Mouse (Mus musculus) stomach, embryonic 14.5 days (tissue): ENCODE data around the gene Sun1. TPM values are rescaled to one million over a fixed set of nuclear protein-coding genes. Genes with fewer than 3 reads are reported as not detected.

Source experiments
- ATAC-seq: fragments of 200-750 bp; cut with Nextera tagmentation; 2 replicates; pipeline ENCODE4 v1.8.0; 2017; ENCODE audit warnings: low read depth, moderate TSS enrichment; ENCODE audit not compliant: insufficient number of reproducible peaks, insufficient read depth, low FRiP score
- H3K27ac ChIP-seq: fragments of 300-500 bp; sonication (generic); 2 replicates; pipeline ENCODE4 v1.5.1; 2014; ENCODE audit warnings: mild to moderate bottlenecking, low read length, moderate library complexity, mixed read lengths
- H3K27me3 ChIP-seq: fragments of 300-500 bp; sonication (generic); 2 replicates; pipeline ENCODE4 v1.6.1; 2014; ENCODE audit warnings: low read length, control low read depth, mixed read lengths; ENCODE audit not compliant: control insufficient read depth, insufficient read depth
- H3K36me3 ChIP-seq: fragments of 300-500 bp; sonication (generic); 2 replicates; pipeline ENCODE4 v1.6.1; 2014; ENCODE audit warnings: mild to moderate bottlenecking, control low read depth, low read length, moderate library complexity, mixed read lengths; ENCODE audit not compliant: control insufficient read depth, insufficient read depth
- H3K4me1 ChIP-seq: fragments of 300-500 bp; sonication (generic); 2 replicates; pipeline ENCODE4 v1.6.1; 2014; ENCODE audit warnings: low read length, control low read depth, mixed read lengths; ENCODE audit not compliant: control insufficient read depth, insufficient read depth
- H3K4me2 ChIP-seq: fragments of 300-500 bp; sonication (generic); replicated peaks from 2 replicates; pipeline ENCODE4 v1.6.1; 2014; ENCODE audit warnings: low read depth, low read length, control low read depth
- H3K4me3 ChIP-seq: fragments of 300-500 bp; sonication (generic); 2 replicates; pipeline ENCODE4 v1.5.1; 2014; ENCODE audit warnings: low read depth, low read length, control low read depth
- H3K9ac ChIP-seq: fragments of 300-500 bp; sonication (generic); replicated peaks from 2 replicates; pipeline ENCODE4 v1.6.1; 2014; ENCODE audit warnings: low read depth, mild to moderate bottlenecking, control low read depth, low read length, moderate library complexity, mixed read lengths
- H3K9me3 ChIP-seq: fragments of 300-500 bp; sonication (generic); 2 replicates; pipeline ENCODE4 v1.6.1; 2016; ENCODE audit warnings: low read depth, low read length, control low read depth; ENCODE audit not compliant: control insufficient read depth
- WGBS: fragments of 180-500 bp; shearing (Covaris S2); extraction: QIAGEN DNeasy Blood & Tissue Kit; methylation state at CpG from one replicate; pipeline ENCODE4 v1.1.7; 2014; 5-methylcytosine and 5-hydroxymethylcytosine counted together
- polyA plus RNA-seq: library from polyadenylated mRNA; unstranded; fragments of >200 nt; fragmentation: Nextera tagmentation; extraction: Ambion mirVana; gene quantifications from 2 replicates; pipeline ENCODE4 v1.2.1, GENCODE M21; 2014

Sun1 gene
- polyA plus RNA-seq, 1 experiment from 2014 or later, result 66.6 TPM

DNA sequence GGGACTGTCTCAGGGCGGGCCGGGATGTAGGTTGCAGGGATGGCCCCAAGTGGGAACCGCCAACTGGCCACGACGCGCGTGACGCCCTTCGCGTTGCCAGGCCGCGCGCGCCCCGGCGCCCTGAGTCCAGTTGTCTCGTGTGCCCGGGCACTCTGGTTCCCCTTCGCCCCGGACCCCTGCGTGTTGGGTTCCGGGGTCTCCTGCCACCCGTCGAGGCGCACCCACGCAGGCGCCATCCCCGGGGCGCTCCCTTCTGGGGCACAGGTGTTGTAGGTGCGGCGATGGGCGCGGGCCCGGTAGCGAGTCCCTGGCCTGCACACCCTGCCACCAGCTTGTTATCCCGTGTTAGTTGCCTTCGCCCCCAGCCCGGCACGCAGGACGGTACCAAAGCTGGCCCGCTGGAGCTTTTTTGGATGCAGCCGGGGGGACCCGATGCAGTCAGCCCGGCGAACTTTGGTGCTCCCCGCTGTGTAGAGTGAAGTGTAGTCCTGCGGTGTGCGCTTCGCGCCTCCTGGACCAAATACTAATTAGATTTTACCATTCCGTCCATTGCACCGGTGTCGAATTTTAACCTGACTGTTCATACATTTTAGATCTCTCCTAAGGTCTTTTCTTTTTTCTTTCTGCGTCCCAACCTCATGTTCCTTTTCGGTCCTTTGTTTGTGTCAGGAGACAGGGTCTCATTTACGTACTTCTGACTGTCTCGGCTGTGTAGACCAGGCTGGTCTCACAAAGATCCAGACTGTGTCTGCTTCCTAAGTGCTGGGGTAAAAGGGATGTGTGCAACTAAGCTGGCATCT lies 533 bp downstream of the Sun1 start:
- Histone ChIP-seq H3K27me3 (no peaks in the 10 kb centered on the region), H3K27ac (peak overlapping the region; percentile 63; the same call in 1 of the 2 replicates), H3K4me2 (peak overlapping the region; percentile 94), H3K9me3 (no peaks in the 10 kb centered on the region), H3K36me3 (no peaks in the 10 kb centered on the region), H3K9ac (peak overlapping the region; percentile 86), H3K4me1 (peaks cover 18% of the 10 kb centered on the region), H3K4me3 (peak overlapping the region; percentile 96)
- 1% methylated on average over 55 of the region's 57 CpGs for WGBS
- ATAC-seq, result peak; percentile 7; the same call in 1 of the 2 replicates

DNA sequence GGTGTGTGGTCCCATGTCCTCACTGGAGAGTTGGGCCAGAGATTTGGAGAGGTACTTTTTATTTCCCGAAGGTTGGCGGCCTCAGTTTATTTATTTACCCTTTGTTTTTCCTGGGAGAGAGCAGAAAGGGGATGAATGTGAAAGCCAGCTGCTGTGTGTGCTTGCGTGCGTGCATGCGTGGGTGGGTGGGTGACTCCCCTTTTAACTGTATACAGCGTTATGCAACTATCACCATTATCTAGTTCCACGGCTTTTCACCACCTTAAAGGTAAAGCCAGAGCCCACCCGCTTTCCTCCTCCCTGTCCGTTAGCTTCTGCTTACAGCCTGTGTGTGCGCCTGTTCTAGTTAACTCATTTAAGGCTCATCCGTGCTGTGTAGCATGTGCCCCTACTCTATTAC lies 1.7 kb downstream of the Sun1 start:
- Histone ChIP-seq H3K36me3 (no peaks in the 10 kb centered on the region), H3K4me2 (peak overlapping the region; percentile 94), H3K4me3 (no peak overlapping the region), H3K4me1 (peaks cover 22% of the 10 kb centered on the region), H3K9me3 (no peaks in the 10 kb centered on the region), H3K9ac (no peak overlapping the region), H3K27ac (no peak overlapping the region), H3K27me3 (no peaks in the 10 kb centered on the region)
- 63% methylated on average over 11 of the region's 11 CpGs for WGBS
- ATAC-seq, result no peak

DNA sequence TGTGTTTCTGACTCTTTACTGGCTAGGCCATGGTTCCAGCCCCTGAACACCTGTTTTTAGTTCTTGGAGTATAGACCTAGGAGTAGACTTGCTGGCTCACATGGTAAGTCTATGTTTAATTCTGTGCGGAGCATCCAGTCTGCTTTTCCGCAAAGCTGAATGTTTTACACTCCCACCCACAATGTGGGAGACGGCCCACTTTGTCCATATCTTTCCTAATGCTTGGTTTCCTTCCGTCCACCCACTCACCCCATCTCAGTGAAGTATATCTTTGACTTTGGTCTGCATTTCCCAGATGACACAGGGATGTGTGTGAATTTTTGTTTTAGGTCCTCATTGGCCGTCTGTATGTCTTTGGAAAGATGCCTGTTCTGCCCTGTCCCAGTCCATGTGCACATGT lies 2.9 kb downstream of the Sun1 start:
- Histone ChIP-seq H3K36me3 (no peaks in the 10 kb centered on the region), H3K27ac (no peak overlapping the region), H3K27me3 (no peaks in the 10 kb centered on the region), H3K4me1 (peaks cover 22% of the 10 kb centered on the region), H3K9ac (no peak overlapping the region), H3K9me3 (no peaks in the 10 kb centered on the region), H3K4me2 (no peak overlapping the region), H3K4me3 (no peak overlapping the region)
- WGBS, result 85% methylated on average over 5 of the region's 5 CpGs
- ATAC-seq, result no peak

DNA sequence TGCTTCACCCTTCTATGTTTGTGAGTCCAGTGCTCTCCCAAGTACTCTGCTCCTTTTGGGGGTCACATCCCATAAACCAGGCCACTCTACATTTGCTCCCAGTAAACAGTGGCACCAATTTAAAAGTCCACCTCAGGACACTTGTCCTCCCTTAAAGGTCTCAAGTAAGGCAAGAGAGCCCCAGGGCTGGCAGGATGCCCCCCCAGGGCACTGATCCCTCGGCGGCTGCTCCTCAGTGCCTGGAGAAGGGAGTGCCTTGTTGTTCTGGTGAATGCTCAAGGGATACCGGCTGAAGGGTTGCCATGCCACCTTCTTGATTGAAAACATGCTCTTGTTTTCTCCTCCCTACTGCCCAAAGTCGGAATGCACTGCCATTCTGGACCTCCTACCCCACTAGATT lies 5.6 kb downstream of the Sun1 start:
- 74% methylated on average over 4 of the region's 4 CpGs for WGBS
- Histone ChIP-seq H3K27ac (no peak overlapping the region), H3K9me3 (no peaks in the 10 kb centered on the region), H3K4me3 (no peak overlapping the region), H3K27me3 (no peaks in the 10 kb centered on the region), H3K4me1 (peaks cover 16% of the 10 kb centered on the region), H3K4me2 (no peak overlapping the region), H3K9ac (no peak overlapping the region), H3K36me3 (no peaks in the 10 kb centered on the region)
- no peak for ATAC-seq

DNA sequence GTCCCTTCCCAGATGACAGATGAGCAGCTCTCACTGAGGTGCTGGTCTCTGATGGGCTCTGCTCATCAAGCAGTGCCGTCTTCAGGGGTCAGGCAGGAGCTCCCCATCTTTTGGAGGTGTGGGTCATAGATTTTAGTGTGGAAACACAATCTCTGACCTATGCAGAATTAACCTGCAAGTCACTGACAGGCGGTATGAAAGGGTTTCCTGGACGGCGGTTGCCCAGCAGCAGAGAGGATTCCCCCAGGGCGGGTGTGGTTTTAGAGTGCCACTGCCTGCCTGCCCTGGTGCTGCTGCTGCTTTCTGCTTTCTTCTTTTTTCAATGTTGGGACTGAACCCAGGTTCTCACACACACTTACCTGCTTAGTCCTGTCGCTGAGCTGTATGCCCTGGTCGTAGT lies 6.1 kb downstream of the Sun1 start:
- 67% methylated on average over 7 of the region's 7 CpGs for WGBS

DNA sequence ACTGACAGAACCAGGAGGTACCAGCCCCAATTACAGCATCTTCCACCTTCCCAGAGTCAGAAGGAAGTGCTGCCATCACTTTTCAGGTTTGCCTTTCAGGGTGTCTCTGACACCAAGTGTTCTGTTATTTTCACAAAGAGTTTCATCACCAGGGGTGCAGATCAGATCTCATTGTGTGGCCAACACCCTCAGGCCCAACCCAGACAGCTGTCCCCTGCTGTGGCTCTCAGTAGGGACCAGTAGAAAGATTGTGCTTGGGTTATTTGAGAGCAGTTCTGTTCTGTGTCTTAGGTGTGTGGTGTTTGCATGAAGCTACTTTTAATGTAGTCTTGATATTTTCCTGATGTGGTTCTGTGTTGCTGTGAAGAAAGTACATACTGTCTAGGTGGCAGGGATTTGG lies 7.7 kb downstream of the Sun1 start:
- Histone ChIP-seq H3K4me3 (no peak overlapping the region), H3K9me3 (no peaks in the 10 kb centered on the region), H3K9ac (no peak overlapping the region), H3K4me2 (no peak overlapping the region), H3K4me1 (0 out of 2 replicates have a peak, but pooled peaks cover 4% of the 10 kb centered on the region), H3K36me3 (no peaks in the 10 kb centered on the region), H3K27ac (no peak overlapping the region), H3K27me3 (no peaks in the 10 kb centered on the region)
- no peak for ATAC-seq

More for the DNA sequence above, 6.1 kb downstream of the Sun1 start:
- H3K4me3 ChIP-seq, result no peak overlapping the region
- H3K9ac ChIP-seq, result no peak overlapping the region
- H3K9me3 ChIP-seq, result no peaks in the 10 kb centered on the region
- H3K4me1 ChIP-seq, result peaks cover 12% of the 10 kb centered on the region
- ATAC-seq, result no peak
- H3K27me3 ChIP-seq, result no peaks in the 10 kb centered on the region
- H3K27ac ChIP-seq, result no peak overlapping the region
- no peaks in the 10 kb centered on the region for H3K36me3 ChIP-seq
- H3K4me2 ChIP-seq, result no peak overlapping the region

DNA sequence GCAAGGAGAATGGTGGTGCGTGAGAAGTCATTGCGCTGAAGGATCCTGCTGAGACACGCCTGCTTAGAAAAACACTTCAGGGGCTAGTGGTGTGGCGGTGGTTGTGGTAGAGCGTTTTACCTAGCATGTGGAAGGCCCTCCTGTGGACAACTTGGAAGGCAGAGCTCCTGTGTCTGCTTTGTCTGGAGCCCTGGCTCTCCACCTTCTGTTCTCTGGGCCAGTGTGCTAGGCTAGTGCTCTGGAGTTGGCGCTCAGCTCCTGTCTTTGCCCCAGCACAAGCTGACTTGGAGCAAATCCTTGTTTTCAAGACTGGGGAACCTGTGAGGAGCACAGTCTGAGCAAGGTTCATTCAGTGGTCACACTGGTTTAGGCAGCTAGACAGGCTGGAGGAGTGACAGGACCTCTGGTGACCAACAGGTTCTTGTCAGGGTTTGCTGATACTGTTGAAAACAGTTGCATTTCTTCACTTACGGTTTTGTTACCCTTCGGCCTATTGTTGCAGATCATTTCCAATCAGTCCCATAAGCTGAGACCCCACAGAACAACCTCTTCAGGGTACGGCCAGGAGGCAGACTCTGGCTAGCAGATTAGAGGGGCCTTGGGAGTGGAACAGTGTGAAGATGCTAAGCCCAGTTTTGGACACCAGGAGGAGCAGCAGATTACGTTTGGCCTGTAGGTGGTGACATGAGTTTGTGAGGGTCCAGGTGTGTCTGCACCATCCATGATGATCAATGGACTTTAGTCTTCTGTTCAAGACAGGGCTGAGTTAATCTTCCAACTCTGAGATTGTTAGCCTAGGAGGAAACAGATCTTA lies 8.6 kb downstream of the Sun1 start:
- H3K9ac ChIP-seq, result no peak overlapping the region
- no peak for ATAC-seq
- H3K27me3 ChIP-seq, result no peaks in the 10 kb centered on the region
- H3K27ac ChIP-seq, result no peak overlapping the region
- WGBS, result 86% methylated on average over 10 of the region's 10 CpGs
- no peaks in the 10 kb centered on the region for H3K36me3 ChIP-seq
- no peak overlapping the region for H3K4me2 ChIP-seq
- no peak overlapping the region for H3K4me3 ChIP-seq
- 0 out of 2 replicates have a peak, but pooled peaks cover 4% of the 10 kb centered on the region for H3K4me1 ChIP-seq
- H3K9me3 ChIP-seq, result no peaks in the 10 kb centered on the region

DNA sequence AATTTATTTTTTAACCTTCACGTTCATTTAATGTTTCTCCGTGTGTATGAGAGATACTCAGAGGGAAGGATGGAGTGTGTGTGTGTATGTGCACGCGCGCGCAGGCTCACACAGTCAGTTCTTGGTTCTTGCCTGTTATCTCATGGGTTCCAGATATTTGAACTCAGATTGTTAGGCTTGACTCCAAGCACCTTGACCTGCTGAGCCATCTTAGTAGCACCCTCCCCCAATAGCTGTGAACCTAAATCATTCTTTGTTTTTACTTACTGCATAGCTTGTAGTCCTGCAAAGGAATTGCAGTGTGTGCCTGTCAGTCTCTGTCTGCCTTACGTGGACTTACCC lies 9.2 kb downstream of the Sun1 start:
- WGBS, result 91% methylated on average over 7 of the region's 7 CpGs
- Histone ChIP-seq H3K27ac (no peak overlapping the region), H3K4me1 (0 out of 2 replicates have a peak, but pooled peaks cover 4% of the 10 kb centered on the region), H3K4me2 (no peak overlapping the region), H3K9ac (no peak overlapping the region), H3K27me3 (no peaks in the 10 kb centered on the region), H3K36me3 (no peaks in the 10 kb centered on the region), H3K9me3 (no peaks in the 10 kb centered on the region), H3K4me3 (no peak overlapping the region)
- ATAC-seq, result no peak
